Mouse (Mus musculus) brain, embryonic 14.5 days (tissue): ENCODE data around the gene Vmn1r189. TPM values are rescaled to one million over a fixed set of nuclear protein-coding genes. Genes with fewer than 3 reads are reported as not detected.
"Not testable (repeated sequence)": the region's sequence is repeated elsewhere in the genome, so short reads cannot be mapped to it uniquely, and the experiment has no call there.

Experiments used
- DNase-seq: peaks from one replicate; pipeline ENCODE4 v3.0.0-alpha.2; 2011; ENCODE audit warnings: low read depth
- CTCF ChIP-seq: fragments of 200-500 bp; IDR thresholded peaks from 2 replicates; pipeline ENCODE4 v1.5.1; 2012; ENCODE audit warnings: inconsistent platforms, mild to moderate bottlenecking, moderate library complexity, borderline replicate concordance; ENCODE audit not compliant: insufficient read depth, insufficient read length; ENCODE audit errors: extremely low read depth
- POLR2A ChIP-seq: fragments of 200-500 bp; IDR thresholded peaks from 2 replicates; pipeline ENCODE4 v1.6.1; 2012; ENCODE audit warnings: mild to moderate bottlenecking, inconsistent platforms, borderline replicate concordance; ENCODE audit not compliant: poor library complexity, insufficient read depth, insufficient read length, severe bottlenecking; ENCODE audit errors: extremely low read depth
- polyA plus RNA-seq: library from polyadenylated mRNA; depleted of rRNA; stranded (reverse); fragments of >200 nt; gene quantifications from 2 replicates; pipeline ENCODE4 v1.2.3, GENCODE M21; 2012; rRNA removed

Vmn1r189 gene
- polyA plus RNA-seq = not detected in 2 replicates

GRCm38 (mm10) chr13:22105724-22106123, at the start of gene Vmn1r189:
Gene Vmn1r189, minus strand, starts transcription at chr13:22105824.
- DNase-seq = not testable (repeated sequence)

GRCm38 (mm10) chr13:22136495-22137293, 31.1 kb upstream of the Vmn1r189 start:
- peak; percentile 0 for DNase-seq

- DNase-seq = not testable (repeated sequence)
These were observed 21.5 kb downstream of the Vmn1r189 start, which contains the start of gene Vmn1r188 for GRCm38 (mm10) chr13:22084140-22084539. Gene Vmn1r188, plus strand, starts transcription at chr13:22084440.

- TF ChIP-seq CTCF (no peak), POLR2A (no peak)
- no peak for DNase-seq
These were observed 42.2 kb downstream of the Vmn1r189 start for GRCm38 (mm10) chr13:22063468-22063867.

- DNase-seq = no peak
- no peak for TF ChIP-seq POLR2A
- no peak for TF ChIP-seq CTCF
These were observed 44.2 kb downstream of the Vmn1r189 start for GRCm38 (mm10) chr13:22061422-22061821.

- TF ChIP-seq CTCF = no peak
- TF ChIP-seq POLR2A = no peak
- no peak for DNase-seq
These were observed 51.9 kb downstream of the Vmn1r189 start for GRCm38 (mm10) chr13:22053754-22054153.

GRCm38 (mm10) chr13:22051523-22051859, 54.1 kb downstream of the Vmn1r189 start:
- TF ChIP-seq CTCF (no peak), POLR2A (no peak)

GRCm38 (mm10) chr13:22050591-22051522, 54.8 kb downstream of the Vmn1r189 start:
- no peak; the same call in 1 of the 2 replicates for TF ChIP-seq POLR2A
- peak; percentile 73 for TF ChIP-seq CTCF
- DNase-seq = peak; percentile 97

More at GRCm38 (mm10) chr13:22051523-22051859, 54.1 kb downstream of the Vmn1r189 start:
- no peak for DNase-seq

Other genes starting within 250 kb of the Vmn1r189 start
- 14.5 and 14.9 TPM in 2 replicates for gene Zfp184, start 160.7 kb downstream of the Vmn1r189 start, polyA plus RNA-seq
- gene Pom121l2, start 124.6 kb downstream of the Vmn1r189 start, polyA plus RNA-seq = 0.04 TPM in 1 of 2 replicates, not detected in the other
- 0.08 and 0.21 TPM in 2 replicates for gene Prss16, start 96.1 kb downstream of the Vmn1r189 start, polyA plus RNA-seq
- gene Hist1h2ah, start 70.3 kb downstream of the Vmn1r189 start, polyA plus RNA-seq = 8.8 and 13.4 TPM in 2 replicates
- gene Hist1h2bk, start 70.0 kb downstream of the Vmn1r189 start, polyA plus RNA-seq = 20.9 and 21.3 TPM in 2 replicates
- 20.0 and 40.1 TPM in 2 replicates for gene Hist1h4i, start 64.5 kb downstream of the Vmn1r189 start, polyA plus RNA-seq
- gene Hist1h2ag, start 62.9 kb downstream of the Vmn1r189 start, polyA plus RNA-seq = 32.1 and 55.3 TPM in 2 replicates
- gene Hist1h2bj, start 62.6 kb downstream of the Vmn1r189 start, polyA plus RNA-seq = 20.2 and 23.7 TPM in 2 replicates
- gene Vmn1r188, start 21.4 kb downstream of the Vmn1r189 start, polyA plus RNA-seq = not detected in 2 replicates
- not detected in 2 replicates for gene Vmn1r191, start 78.1 kb upstream of the Vmn1r189 start, polyA plus RNA-seq
- gene Vmn1r192, start 85.3 kb upstream of the Vmn1r189 start, polyA plus RNA-seq = not detected in 2 replicates
- gene Vmn1r193, start 117.3 kb upstream of the Vmn1r189 start, polyA plus RNA-seq = not detected in 2 replicates
- gene Vmn1r194, start 138.4 kb upstream of the Vmn1r189 start, polyA plus RNA-seq = not detected in 2 replicates
- not detected in 2 replicates for gene Vmn1r195, start 164.7 kb upstream of the Vmn1r189 start, polyA plus RNA-seq
- not detected in 2 replicates for gene Vmn1r196, start 184.1 kb upstream of the Vmn1r189 start, polyA plus RNA-seq
- gene Vmn1r197, start 218.8 kb upstream of the Vmn1r189 start, polyA plus RNA-seq = not detected in 2 replicates
- gene Vmn1r198, start 244.5 kb upstream of the Vmn1r189 start, polyA plus RNA-seq = not detected in 2 replicates